Mouse (Mus musculus) adrenal gland, adult 2 months (tissue): ENCODE measurements at regions not wholly inside any gene's neighbourhood (a gene's known extent, or its start where the extent isn't known, plus 50 kb on each side); places are given as distances from the start of the nearest gene placed in this dataset.

ENCODE experiments used
- DNase-seq: peaks from one replicate; pipeline ENCODE4 v3.0.0; 2021

DNA sequence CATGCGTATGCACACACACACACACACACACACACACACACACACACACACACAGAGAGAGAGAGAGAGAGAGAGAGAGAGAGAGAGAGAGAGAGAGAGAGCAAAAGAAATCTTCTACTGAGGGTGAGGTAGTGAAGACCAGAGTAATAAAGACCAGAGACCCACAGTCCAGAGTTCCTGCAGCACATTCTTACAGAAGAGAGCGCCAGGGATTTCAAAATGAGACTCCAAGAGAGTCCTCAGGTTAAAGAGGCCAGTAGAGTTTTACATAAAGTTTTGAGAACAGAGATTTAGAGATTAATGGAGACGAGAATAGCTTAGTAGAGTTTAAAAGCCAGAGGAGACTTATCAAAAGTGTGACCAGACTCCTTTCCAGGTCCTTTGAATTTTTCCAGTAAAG lies 324.6 kb upstream of the Slc24a2 start:
- no peak for DNase-seq
